Mouse (Mus musculus) ES-E14 (cell line): Measurements from ENCODE around the gene Fbxl19. TPM values are rescaled to one million over a fixed set of nuclear protein-coding genes. Genes with fewer than 3 reads are reported as not detected.

Experiments
- DNase-seq: peaks from one replicate; pipeline ENCODE4 v3.0.0-alpha.2; 2013; ENCODE audit warnings: low read depth, low spot score
- H3K27ac ChIP-seq: 2 replicates; pipeline ENCODE4 v1.5.1; 2012; ENCODE audit warnings: low read depth, mild to moderate bottlenecking, low read length, moderate library complexity, mixed read lengths; ENCODE audit not compliant: poor library complexity, insufficient read depth, severe bottlenecking
- H3K36me3 ChIP-seq: 2 replicates; pipeline ENCODE4 v1.6.1; 2012; ENCODE audit warnings: mild to moderate bottlenecking, low read length, moderate library complexity, mixed read lengths; ENCODE audit not compliant: control insufficient read depth, poor library complexity, insufficient read depth, severe bottlenecking
- H3K4me1 ChIP-seq, 2 experiments: fragments of 150-350 bp in 1 of 2; sonication (generic) in 1 of 2; 2 replicates each; pipeline ENCODE4 v1.6.1; 2012; ENCODE audit warnings: low read length in 2 of 2, mild to moderate bottlenecking in 1 of 2, mixed read lengths in 1 of 2; ENCODE audit not compliant: control insufficient read depth in 2 of 2, insufficient read depth in 2 of 2, poor library complexity in 1 of 2
- H3K4me3 ChIP-seq, 2 experiments: fragments of 150-350 bp in 1 of 2; sonication (generic) in 1 of 2; 2 replicates each; pipeline ENCODE4 v1.5.1; 2012; ENCODE audit warnings: low read length in 2 of 2, low read depth in 1 of 2, mild to moderate bottlenecking in 1 of 2, mixed read lengths in 1 of 2; ENCODE audit not compliant: insufficient read depth in 1 of 2, poor library complexity in 1 of 2, severe bottlenecking in 1 of 2
- H3K9ac ChIP-seq: 2 replicates; pipeline ENCODE4 v1.6.1; 2012; ENCODE audit warnings: low read depth, mild to moderate bottlenecking, low read length, mixed read lengths; ENCODE audit not compliant: poor library complexity, insufficient read depth, severe bottlenecking
- H3K9me3 ChIP-seq: fragments of 150-350 bp; sonication (generic); 2 replicates; pipeline ENCODE4 v1.6.1; 2012; ENCODE audit warnings: low read depth, mild to moderate bottlenecking, low read length; ENCODE audit not compliant: control insufficient read depth, insufficient read depth
- CHD2 ChIP-seq: IDR thresholded peaks from 2 replicates; pipeline ENCODE4 v1.6.1; 2014; ENCODE audit warnings: mild to moderate bottlenecking, low read depth, low read length, inconsistent platforms
- HCFC1 ChIP-seq: IDR thresholded peaks from 2 replicates; pipeline ENCODE4 v1.6.1; 2012; ENCODE audit warnings: low read length, inconsistent platforms, borderline replicate concordance; ENCODE audit not compliant: insufficient read depth
- MAFK ChIP-seq: IDR thresholded peaks from 2 replicates; pipeline ENCODE4 v1.6.1; 2014; ENCODE audit warnings: mild to moderate bottlenecking, low read depth, low read length, inconsistent platforms; ENCODE audit not compliant: insufficient read depth
- ZC3H11A ChIP-seq: IDR thresholded peaks from 2 replicates; pipeline ENCODE4 v1.6.1; 2012; ENCODE audit warnings: low read depth, mild to moderate bottlenecking, inconsistent platforms, low read length, borderline replicate concordance
- ZNF384 ChIP-seq: IDR thresholded peaks from 2 replicates; pipeline ENCODE4 v1.6.1; 2012; ENCODE audit warnings: low read depth, low read length, inconsistent platforms
- in situ Hi-C, 2 experiments: fragments of 600-800 bp; cut with MboI; formaldehyde crosslinking; loops; one replicate each; pipeline ENCODE4 v1.15.1; 2025; ENCODE audit warnings: low sequenced_read_pairs in 2 of 2, inconsistent platforms in 1 of 2; ENCODE audit not compliant: unreplicated experiment in 2 of 2
- total RNA-seq: library from RNA; depleted of rRNA; stranded (reverse); fragments of 300-350 nt; gene quantifications from 2 replicates; pipeline ENCODE4 v1.2.3, GENCODE M21; 2012

Fbxl19 gene
- total RNA-seq, 1 experiment = 86.9 TPM

GRCm38 (mm10) chr7:127745251-127745651, 908 bp downstream of the Fbxl19 start:
- peak overlapping the region; percentile 82; the same call in 1 of the 2 replicates for H3K27ac ChIP-seq
- peak; percentile 95 for DNase-seq
- H3K36me3 ChIP-seq = peaks cover 22% of the 10 kb centered on the region
- H3K9me3 ChIP-seq = no peaks in the 10 kb centered on the region
- TF ChIP-seq ZC3H11A (no peak), ZNF384 (no peak), HCFC1 (peak; percentile 88), MAFK (no peak), CHD2 (peak; percentile 60; the same call in 1 of the 2 replicates)
- in situ Hi-C loops = no loop called here
- H3K9ac ChIP-seq = peak overlapping the region; percentile 80
- H3K4me1 ChIP-seq = peaks cover 0 to 16% of the 10 kb centered on the region in 2 experiments; a peak in 2 of 4 replicates
- H3K4me3 ChIP-seq = peak overlapping the region; percentile 73 to 88

GRCm38 (mm10) chr7:127745652-127746493, 1.5 kb downstream of the Fbxl19 start:
- peak overlapping the region; percentile 80 for H3K9ac ChIP-seq
- in situ Hi-C loops = no loop called here
- peaks cover 0 to 18% of the 10 kb centered on the region in 2 experiments; a peak in 2 of 4 replicates for H3K4me1 ChIP-seq
- DNase-seq = peak; percentile 96
- peak overlapping the region; percentile 73 to 88 for H3K4me3 ChIP-seq
- no peaks in the 10 kb centered on the region for H3K9me3 ChIP-seq
- peaks cover 27% of the 10 kb centered on the region for H3K36me3 ChIP-seq
- no peak for TF ChIP-seq MAFK
- TF ChIP-seq CHD2 = 0 out of 2 replicates have a peak, but pooled peaks have one; percentile 12
- TF ChIP-seq HCFC1 = peak; percentile 88
- no peak for TF ChIP-seq ZC3H11A
- no peak for TF ChIP-seq ZNF384
- H3K27ac ChIP-seq = peak overlapping the region; percentile 93

- in situ Hi-C loops = no loop called here
- no peaks in the 10 kb centered on the region for H3K9me3 ChIP-seq
- H3K27ac ChIP-seq = peak overlapping the region; percentile 93
- peak overlapping the region; percentile 86 for H3K9ac ChIP-seq
- peak; percentile 85 for DNase-seq
- H3K4me1 ChIP-seq = peaks cover 0 to 22% of the 10 kb centered on the region in 2 experiments; a peak in 2 of 4 replicates
- H3K36me3 ChIP-seq = peaks cover 36% of the 10 kb centered on the region
- H3K4me3 ChIP-seq = peak overlapping the region; percentile 73 to 88
- no peak for TF ChIP-seq MAFK
- TF ChIP-seq CHD2 = no peak
- TF ChIP-seq ZC3H11A = no peak
- TF ChIP-seq HCFC1 = no peak
- TF ChIP-seq ZNF384 = no peak
Measured at GRCm38 (mm10) chr7:127746494-127747491, 2.5 kb downstream of the Fbxl19 start.

GRCm38 (mm10) chr7:127747559-127748234, 3.4 kb downstream of the Fbxl19 start:
- peak overlapping the region; percentile 93 for H3K27ac ChIP-seq
- peaks cover 2 to 26% of the 10 kb centered on the region in 2 experiments; a peak in 3 of 4 replicates for H3K4me1 ChIP-seq
- no peaks in the 10 kb centered on the region for H3K9me3 ChIP-seq
- DNase-seq = no peak
- TF ChIP-seq ZC3H11A = no peak
- TF ChIP-seq MAFK = no peak
- no peak for TF ChIP-seq CHD2
- no peak for TF ChIP-seq ZNF384
- no peak for TF ChIP-seq HCFC1
- H3K9ac ChIP-seq = peak overlapping the region; percentile 86
- peak overlapping the region; percentile 73 to 88 for H3K4me3 ChIP-seq
- peaks cover 43% of the 10 kb centered on the region for H3K36me3 ChIP-seq
- in situ Hi-C loops = no loop called here
